Mouse (Mus musculus): ENCODE results near the gene Sox13.

DNA sequence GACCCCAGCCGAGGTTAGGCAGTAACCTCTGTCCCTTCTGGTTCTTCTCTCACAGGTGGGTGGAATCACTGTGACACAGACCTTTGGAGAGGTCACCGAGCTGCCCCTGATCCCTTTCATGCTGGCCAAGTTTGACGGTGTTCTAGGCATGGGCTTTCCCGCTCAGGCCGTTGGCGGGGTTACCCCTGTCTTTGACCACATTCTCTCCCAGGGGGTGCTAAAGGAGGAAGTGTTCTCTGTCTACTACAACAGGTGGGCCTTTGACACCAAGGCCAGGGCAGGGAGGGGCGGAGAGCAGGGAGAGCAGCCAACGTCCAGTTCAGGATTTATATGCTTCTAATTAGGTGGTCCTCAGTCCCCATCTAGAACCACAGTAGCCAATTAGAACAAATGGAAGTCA, 67.8 kb downstream of the Sox13 start:
- no peak for TF ChIP-seq CTCF (conservative IDR thresholded peaks at IDR 0.05 in 1 of 2, IDR thresholded peaks at IDR 0.05 in 1 of 2; ENCODE audit: low read depth in 2 of 2, low read length in 2 of 2)
- TF ChIP-seq MAX (IDR thresholded peaks at IDR 0.05; ENCODE audit: low read length) = no peak

Data from CH12.LX (cell line).